Mouse (Mus musculus) adrenal gland, postnatal 0 days (tissue): ENCODE measurements around the gene Fam240a. TPM values are rescaled to one million over a fixed set of nuclear protein-coding genes. Genes with fewer than 3 reads are reported as not detected.

Experiments
- microRNA-seq: library from miRNA; unstranded; fragments of <30 nt; microRNA quantifications from one replicate; pipeline ENCODE4, GENCODE M21; 2016; ENCODE audit warnings: borderline replicate concordance; ENCODE audit not compliant: insufficient number of aligned reads
- polyA plus RNA-seq: library from polyadenylated mRNA; unstranded; fragments of >200 nt; fragmentation: Nextera tagmentation; extraction: Ambion mirVana; gene quantifications from 2 replicates; pipeline ENCODE4 v1.2.1, GENCODE M21; 2015

The Fam240a gene
- not detected in 2 replicates for polyA plus RNA-seq

GRCm38 (mm10) chr9:110916786-110917185, at the start of gene Fam240a:
TSS of gene Fam240a (minus strand) at chr9:110916861.

GRCm38 (mm10) chr9:110951397-110951796, 34.7 kb upstream of the Fam240a start, which contains the start of gene Lrrc2:
TSS of gene Lrrc2 (plus strand) at chr9:110951545.

GRCm38 (mm10) chr9:110945926-110946325, 29.3 kb upstream of the Fam240a start, which contains the start of gene Tdgf1:
TSS of gene Tdgf1 (minus strand) at chr9:110946158.

GRCm38 (mm10) chr9:110879998-110880561, 36.6 kb downstream of the Fam240a start, which contains the start of gene Tmie:
TSS of gene Tmie (minus strand) at chr9:110880113.

GRCm38 (mm10) chr9:110879191-110879920, 37.3 kb downstream of the Fam240a start, which contains the start of gene Als2cl:
TSS of gene Als2cl (plus strand) at chr9:110879870.

Small RNAs within 50 kb of the gene (microRNA-seq; reads per million reads assigned to microRNA genes)
- gene Gm24269, result not detected

Other genes with a start within 250 kb of the Fam240a start
- 0.62 and 2.2 TPM in 2 replicates for gene Myl3, start 175.0 kb downstream of the Fam240a start, polyA plus RNA-seq
- 12.3 and 17.4 TPM in 2 replicates for gene Pth1r, start 169.7 kb downstream of the Fam240a start, polyA plus RNA-seq
- gene Prss42, start 118.7 kb downstream of the Fam240a start, polyA plus RNA-seq, result not detected in 2 replicates
- not detected in 2 replicates for gene Prss44, start 102.9 kb downstream of the Fam240a start, polyA plus RNA-seq
- not detected in 2 replicates for gene Prss43, start 90.2 kb downstream of the Fam240a start, polyA plus RNA-seq
- gene Prss45, start 82.3 kb downstream of the Fam240a start, polyA plus RNA-seq, result not detected in 2 replicates
- not detected in 2 replicates for gene Prss46, start 72.4 kb downstream of the Fam240a start, polyA plus RNA-seq
- gene Prss50, start 58.9 kb downstream of the Fam240a start, polyA plus RNA-seq, result 0.51 and 0.66 TPM in 2 replicates
- 1.8 and 2.7 TPM in 2 replicates for gene Als2cl, start 37.0 kb downstream of the Fam240a start, polyA plus RNA-seq
- gene Tmie, start 36.7 kb downstream of the Fam240a start, polyA plus RNA-seq, result 1.7 and 2.1 TPM in 2 replicates
- gene Tdgf1, start 29.3 kb upstream of the Fam240a start, polyA plus RNA-seq, result 0.25 and 0.27 TPM in 2 replicates
- gene Lrrc2, start 34.7 kb upstream of the Fam240a start, polyA plus RNA-seq, result 6.2 and 9.1 TPM in 2 replicates
- 0.93 and 1.8 TPM in 2 replicates for gene Rtp3, start 73.7 kb upstream of the Fam240a start, polyA plus RNA-seq
- gene Ltf, start 102.4 kb upstream of the Fam240a start, polyA plus RNA-seq, result 8.4 and 15.2 TPM in 2 replicates
- 3.7 and 5.8 TPM in 2 replicates for gene Ccrl2, start 140.7 kb upstream of the Fam240a start, polyA plus RNA-seq
- 29.8 and 36.3 TPM in 2 replicates for gene Lrrfip2, start 200.7 kb upstream of the Fam240a start, polyA plus RNA-seq